Mouse (Mus musculus): ENCODE measurements around the gene Nfrkb.

The Nfrkb gene

DNA sequence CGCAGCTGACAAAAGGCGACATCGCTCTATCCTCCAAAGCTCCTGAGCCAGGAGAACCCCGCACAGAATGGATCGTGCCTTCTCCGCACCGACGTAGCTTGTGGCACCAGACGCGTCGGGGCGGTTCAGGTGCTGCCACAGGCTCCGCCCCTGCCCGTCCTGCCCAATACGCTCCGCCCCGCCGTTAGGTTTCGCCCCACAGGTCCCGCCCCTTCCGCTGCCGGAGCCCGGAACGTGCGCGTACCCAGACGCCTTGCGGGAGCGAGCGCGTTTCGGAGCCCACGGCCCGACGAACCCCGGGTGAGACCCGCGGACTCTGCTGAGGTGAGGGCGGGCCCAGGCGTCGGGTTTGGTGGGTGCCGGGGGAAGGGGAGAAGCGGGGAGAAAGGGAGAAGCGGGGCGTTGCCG lies at the start of gene Nfrkb:
Gene Nfrkb (plus strand): TSS at position 246 of the 408 bp plus-strand sequence.
- peak; percentile 91 to 94 for DNase-seq (ENCODE audit: low spot score in 2 of 2)

DNA sequence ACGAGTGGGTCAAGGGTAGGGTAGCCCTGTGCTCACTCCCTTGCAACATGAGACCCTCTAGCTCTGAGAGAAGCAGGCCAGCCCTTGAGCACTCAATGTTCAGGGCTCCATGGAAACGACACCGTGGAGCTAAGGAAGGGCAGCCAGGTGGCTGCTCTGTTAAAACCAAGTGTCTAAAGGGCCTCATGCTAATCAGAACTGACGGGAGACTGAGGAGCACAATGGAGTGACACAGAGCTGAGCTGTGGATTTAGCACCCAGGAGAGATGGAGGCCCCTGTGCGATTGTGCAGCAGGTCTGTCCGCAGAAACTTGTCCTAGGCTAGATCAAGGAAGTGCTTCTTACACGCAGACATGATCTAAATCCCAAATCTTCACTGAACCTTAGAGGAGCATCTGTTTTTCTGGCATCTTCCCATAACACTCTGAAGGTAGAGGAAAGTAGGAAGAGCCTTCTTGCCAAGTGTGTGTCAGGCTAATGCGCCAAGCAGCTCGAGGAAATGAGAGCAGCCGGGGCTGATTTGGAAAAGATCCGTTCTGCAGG lies 41.6 kb upstream of the Nfrkb start:
- no peak for DNase-seq (ENCODE audit: low spot score in 2 of 2)

DNA sequence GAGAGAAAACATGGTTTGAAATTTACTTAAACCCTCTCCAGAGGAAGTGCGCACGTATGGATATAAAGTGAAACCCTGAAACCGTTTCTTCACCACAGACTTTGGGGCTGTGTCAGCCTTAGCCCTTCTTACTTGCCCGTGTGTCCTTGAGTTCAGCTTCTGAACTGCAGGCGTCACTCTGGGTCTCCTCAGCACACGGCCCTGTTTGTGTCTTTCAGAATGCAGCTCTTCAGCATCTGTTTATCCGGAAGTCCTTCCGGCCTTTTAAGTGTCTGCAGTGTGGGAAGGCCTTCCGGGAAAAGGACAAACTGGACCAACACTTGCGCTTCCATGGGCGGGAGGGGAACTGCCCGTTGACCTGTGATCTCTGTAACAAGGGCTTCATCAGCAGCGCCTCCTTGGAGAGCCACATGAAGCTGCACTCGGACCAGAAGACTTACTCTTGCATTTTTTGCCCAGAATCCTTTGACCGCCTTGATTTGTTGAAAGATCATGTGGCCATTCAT lies 39.4 kb upstream of the Nfrkb start:
- no peak for DNase-seq (ENCODE audit: low spot score in 2 of 2)

DNA sequence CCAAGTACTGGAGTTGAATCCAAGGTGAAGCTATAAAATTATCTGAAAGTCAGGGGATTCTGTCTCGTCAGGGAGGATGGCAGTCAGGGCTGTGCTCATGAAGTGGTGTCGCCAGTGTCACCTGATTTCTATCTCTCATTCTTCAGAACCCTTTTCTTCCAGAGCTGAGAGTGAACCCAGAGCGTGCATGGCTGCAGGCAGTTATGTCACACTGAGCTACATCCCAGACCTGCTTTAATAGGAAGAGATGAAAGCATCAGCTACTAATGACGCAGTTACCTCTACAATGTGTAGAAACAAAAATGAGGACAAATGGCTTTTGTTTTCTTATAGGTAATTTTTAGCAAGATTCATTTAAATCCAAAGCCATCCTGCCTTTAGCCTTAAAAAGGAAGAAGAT lies 37.5 kb upstream of the Nfrkb start:
- no peak for DNase-seq (ENCODE audit: low spot score in 2 of 2)

DNA sequence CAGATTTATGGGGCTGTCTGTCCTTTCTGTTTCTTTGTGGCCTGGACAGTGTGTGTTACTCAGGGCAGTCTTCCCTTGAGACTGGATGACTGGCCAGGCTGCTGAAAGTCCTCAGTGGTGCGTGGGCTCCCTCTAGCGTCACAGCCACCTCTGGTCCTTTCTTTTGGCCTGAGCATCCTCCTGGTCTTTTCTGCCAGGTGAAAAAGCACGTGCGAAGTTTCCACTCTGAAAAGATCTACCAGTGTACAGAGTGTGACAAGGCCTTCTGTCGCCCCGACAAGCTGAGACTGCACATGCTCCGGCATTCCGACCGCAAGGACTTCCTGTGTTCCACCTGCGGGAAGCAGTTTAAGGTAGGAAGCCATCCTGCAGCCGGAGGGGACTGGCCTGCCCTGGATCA lies 37.1 kb upstream of the Nfrkb start:
- peak; percentile 43 to 67 for DNase-seq (ENCODE audit: low spot score in 2 of 2)

DNA sequence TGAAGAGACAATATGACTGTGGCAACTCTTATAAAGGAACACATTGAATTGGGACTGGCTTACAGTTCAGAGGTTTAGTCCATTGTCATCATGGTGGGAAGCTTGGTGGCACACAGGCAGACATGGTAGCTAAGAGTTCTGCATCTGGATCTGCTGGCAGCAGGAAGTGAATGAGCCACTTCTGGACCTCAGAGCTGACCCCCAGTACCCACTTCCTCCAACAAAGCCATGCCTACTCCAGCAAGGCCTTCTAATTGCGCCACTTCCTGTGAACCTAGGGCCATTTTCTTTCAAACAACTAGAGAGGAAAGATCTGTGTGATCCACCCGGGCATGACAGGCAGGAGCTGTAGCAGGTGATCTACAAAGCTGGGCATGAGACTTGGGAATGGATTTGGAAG lies 33.3 kb upstream of the Nfrkb start:
- DNase-seq (ENCODE audit: low spot score in 2 of 2), result no peak

DNA sequence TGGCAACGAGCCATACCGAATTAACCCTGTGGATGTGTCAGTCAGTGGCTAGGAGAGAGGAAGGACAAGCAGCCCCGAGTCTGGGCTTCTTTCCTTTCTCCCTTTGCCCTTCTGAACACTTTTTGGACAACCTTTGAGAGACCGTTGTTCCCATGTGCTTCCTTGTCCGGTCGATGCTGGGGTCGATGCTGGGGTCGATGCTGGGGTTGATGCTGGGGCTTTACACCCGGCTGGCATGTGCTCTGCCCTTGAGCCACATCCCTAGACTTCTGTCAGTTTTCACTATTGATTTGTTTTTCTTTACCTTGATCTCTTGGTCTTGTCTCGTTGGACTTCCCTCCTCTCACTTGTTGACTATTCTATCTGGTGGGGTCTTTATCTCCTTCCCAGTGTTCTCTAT lies 32.5 kb upstream of the Nfrkb start:
- DNase-seq (ENCODE audit: low spot score in 2 of 2), result no peak

DNA sequence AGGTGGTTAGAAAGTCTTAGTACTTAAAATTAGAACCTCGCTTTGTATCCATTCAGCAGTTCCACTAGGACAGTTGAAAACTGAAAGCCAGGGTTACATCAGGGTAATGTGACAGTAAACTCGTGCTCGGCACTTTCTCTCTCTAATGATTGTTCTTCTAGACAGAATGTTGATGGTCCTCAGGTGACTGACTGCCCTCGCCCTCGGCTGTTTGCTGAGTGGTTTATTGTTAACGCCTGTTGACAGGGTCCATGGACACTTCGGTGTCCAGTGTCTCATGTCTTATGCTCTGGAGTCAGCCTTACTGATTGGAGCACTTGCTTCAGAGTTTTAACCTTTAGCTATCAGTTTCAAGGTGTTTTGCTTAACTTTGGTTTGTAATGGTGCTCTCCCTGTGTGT lies 31.9 kb upstream of the Nfrkb start:
- DNase-seq (ENCODE audit: low spot score in 2 of 2), result no peak

DNA sequence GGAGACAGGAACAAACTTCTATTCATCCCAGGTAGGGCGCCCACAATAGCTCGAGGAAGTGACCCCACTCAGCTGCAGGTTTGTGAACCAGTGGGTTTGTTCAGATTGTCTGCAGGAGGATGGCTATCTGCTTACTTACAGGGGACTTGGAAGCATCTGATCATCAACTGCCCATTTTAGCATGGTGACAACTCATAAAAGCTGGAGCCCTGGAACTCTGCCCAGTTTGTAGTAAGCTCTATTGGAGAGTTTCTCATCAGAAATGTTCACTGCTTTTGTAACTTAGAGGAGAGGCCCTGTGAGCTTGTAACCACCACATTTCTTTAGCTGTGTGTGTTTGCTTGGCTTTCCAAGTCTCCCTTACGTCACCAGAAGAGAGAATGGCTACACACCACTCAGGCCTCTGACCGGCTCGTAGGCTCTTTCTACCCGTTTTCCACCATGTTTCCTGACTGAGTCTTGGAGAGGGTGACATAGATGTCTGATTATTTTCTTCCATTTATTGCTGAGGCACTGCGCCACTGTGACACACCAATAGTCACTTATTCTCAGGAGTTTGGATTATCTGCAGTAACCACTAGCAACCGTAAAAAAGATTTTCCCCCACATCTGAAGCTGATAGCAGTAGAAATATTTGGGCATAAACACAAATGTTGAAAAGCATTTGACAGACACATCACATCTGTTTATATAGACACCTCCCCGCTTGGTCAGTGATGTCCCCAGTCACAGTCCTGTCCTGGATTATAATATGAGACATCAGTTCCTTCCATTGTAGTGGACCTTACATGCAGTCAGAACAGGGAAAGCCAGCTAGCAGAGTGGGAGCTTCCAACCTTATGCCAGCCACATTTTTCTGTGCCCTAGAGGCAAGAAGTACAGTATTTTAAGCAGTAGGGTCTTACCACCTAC lies 22.0 kb upstream of the Nfrkb start:
- no peak for DNase-seq (ENCODE audit: low spot score in 2 of 2)

DNA sequence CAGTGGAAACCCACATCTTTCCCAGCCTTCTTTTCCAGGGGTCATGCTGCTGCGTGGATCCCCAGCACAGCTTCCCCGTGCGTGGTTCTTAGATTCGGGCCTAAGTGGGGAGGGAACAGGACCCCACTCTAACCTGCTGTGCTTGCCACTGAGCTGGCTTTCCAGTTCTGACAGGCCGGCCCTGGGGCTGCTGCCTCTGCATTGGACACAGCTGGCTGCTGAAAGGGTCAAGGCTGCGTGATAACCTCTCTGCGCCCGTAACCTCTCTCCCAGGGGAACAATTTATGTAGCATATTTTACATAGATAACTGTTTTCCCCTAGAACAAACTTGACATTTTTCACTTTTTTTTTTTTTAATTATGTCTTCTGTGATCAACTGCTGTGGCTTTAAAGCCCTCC lies 20.9 kb upstream of the Nfrkb start:
- DNase-seq (ENCODE audit: low spot score in 2 of 2), result no peak

DNA sequence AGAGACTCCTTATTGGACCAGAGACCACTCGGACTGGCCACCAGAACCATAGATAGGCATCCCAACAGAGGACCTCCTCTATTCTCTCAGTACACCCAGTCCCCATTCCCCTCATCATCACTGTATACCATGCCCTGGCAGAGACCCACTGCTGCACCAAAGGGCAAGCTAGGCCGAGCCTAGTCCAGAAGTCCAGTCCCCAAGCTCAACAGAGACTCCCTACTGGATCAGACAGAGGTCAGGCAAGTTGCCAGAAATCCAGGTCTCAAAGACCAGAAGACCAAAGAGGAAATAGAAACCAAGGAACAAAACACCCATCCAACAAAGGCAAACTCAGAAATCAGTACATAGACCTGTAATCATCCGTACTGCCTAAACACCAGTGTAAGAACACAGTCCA lies 14.3 kb upstream of the Nfrkb start:
- no peak for DNase-seq (ENCODE audit: low spot score in 2 of 2)

DNA sequence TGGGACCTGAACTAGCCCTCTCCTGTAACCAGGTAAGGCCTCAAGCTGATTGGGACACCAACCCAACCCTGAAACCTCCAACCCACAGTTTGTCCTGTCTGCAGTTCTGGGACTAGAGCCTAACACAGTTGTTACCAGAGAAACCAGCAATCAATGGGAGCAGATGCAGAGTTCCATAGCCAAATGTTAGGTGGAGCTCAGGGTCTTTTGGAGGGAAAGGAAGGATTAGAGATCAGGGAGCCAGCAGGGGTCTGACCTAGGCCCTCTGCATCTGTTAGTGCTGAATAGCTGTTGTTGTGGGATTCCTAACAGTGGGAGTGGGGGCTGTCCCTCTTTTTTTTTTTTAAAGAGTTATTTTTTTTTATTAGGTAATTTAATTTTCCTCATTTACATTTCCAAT lies 9.3 kb upstream of the Nfrkb start:
- DNase-seq (ENCODE audit: low spot score in 2 of 2), result no peak

DNA sequence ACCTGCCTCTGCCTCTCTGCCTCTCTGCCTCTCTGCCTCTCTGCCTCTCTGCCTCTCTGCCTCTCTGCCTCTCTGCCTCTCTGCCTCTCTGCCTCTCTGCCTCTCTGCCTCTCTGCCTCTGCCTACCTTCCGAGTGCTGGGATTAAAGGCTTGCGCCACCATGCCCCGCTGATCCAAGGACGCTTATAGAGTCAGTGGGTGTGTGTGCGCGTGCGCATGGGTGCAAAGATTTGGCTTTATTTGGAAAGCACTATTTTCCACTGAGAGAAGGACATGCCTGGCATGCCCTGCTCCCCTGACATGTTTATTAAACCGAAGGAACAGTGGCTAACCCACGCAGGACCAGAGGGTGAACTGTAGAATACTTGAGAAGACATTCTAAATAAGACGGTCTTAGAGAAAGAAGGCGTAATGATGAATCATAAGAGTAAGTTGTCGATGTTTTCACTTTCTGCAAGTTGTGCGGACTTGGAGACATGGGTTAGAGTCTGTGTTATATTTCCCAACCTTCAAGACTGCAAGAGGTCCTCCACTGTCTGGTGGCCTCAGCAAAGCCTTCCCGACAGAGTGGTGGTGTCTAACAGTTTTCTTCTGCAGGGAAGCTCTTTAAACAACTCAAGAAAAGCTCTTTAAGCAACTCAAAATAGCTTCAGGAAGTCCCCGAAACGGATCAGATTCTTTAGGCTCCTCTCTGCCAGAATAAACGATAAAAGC lies 1.0 kb upstream of the Nfrkb start:
- no peak for DNase-seq (ENCODE audit: low spot score in 2 of 2)

DNA sequence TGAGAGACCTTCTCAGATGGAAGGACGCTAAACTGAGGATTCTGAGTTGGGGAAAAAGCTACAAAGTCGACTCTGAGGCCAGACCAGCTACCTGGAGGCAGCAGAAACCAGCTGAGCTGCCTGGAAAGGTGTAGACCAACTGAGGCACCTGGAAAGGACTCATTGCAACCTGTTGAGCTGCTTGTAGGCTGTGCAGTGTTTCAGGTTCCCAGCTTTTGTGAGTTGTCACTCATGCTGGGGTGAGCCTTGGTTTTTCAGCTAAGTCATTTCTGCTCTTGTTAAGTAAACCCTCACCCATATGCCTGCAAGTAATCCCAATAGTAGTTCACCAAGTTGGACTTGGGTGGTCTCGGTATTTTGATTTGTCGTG lies 507 bp upstream of the Nfrkb start:
- peak in 1 of 2 experiments; percentile 16 for DNase-seq (ENCODE audit: low spot score in 2 of 2)

DNA sequence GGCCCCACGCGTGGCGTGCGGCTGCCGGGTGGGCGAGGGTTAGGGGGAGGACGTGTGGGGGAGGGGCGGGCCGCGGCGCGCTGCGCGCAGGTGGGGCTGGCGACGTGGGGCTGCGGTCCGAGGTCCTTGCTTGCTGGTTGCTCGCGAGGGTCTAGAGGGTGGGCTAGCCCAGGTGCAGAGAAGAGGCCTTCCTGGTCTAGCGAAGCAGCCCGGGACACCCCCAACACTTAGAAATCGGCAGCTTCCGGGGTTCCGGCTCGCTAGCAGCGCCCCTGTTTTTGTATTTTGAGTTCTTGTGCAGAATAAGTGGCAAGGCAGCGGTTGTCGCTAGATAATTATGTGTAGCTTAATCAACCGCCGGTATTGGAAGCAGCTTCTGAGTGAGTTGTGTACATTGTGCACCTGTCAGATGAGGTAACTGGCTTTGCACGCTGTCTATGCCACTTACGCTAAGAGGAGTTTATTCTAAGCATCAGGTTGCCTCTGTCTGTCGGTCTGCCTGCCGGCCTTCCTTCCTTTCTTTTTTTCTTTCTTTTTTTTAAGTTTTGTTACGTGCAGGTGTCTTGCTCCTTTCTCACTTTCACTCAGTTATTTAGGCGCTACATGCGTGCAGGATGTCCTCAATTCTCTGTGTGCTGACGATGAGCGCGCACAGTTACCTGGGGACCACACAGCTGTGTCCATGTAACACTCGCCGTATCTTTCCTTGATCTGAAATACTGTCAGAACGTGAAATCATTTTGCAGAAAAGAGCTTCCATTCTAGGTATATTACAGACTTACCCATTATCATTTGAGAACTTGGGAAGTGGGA lies 582 bp downstream of the Nfrkb start:
- peak in 1 of 2 experiments; percentile 14 for DNase-seq (ENCODE audit: low spot score in 2 of 2)

DNA sequence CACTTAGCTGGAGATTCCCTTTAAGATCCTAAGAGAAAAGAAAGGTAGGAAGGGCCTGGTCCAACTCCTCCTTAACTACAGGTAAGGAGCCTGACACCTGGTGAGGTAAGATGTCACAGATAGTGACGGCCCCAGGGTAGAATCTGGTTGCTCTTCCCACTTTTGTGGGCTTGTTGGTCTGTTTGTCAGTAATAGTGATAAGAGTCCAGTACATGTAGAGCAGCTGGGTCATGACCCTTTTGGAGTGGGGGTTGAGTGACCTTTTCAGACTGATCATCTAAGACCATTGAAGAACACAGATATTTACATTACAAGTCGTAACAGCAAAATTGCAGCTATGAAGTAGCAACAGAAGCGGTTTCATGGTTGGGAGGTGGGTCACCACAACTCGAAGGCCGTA lies 1.2 kb downstream of the Nfrkb start:
- no peak for DNase-seq (ENCODE audit: low spot score in 2 of 2)

DNA sequence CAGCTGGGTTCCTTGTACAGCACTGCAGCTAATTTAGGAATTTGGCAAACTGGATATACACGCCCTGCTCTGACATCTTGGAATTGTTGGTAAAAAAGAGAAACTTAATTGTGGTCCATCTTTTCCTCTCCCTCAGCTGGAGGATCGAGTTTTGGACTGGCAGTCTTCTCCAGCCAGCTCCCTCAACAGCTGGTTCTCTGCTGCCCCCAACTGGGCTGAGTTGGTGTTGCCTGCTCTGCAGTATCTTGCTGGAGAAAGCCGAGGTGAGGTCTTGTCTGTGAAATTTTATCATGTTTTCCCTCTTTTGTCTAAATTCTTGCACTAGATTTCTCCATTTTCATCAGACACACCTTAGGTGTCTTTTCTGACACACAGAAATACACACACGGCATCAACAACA lies 14.4 kb downstream of the Nfrkb start:
- DNase-seq (ENCODE audit: low spot score in 2 of 2), result peak; percentile 41 to 73

DNA sequence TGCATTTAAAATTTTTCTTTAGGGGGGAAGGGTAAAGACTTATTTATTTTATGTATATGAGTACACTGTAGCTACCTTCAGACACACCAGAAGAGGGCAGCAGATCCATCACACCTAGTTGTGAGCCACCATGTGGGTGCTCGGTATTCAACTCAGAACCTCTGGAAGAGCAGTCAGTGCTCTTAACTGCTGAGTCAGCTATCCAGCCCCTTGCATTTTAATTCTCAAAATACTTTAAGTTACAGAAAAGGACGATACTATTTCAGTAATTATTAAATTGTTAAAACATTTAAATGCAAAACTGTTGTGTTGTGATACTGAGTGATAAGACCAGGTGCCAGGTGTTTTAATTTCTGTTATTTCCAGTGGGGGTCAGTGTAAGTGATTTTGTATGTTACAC lies 18.3 kb downstream of the Nfrkb start:
- no peak for DNase-seq (ENCODE audit: low spot score in 2 of 2)

DNA sequence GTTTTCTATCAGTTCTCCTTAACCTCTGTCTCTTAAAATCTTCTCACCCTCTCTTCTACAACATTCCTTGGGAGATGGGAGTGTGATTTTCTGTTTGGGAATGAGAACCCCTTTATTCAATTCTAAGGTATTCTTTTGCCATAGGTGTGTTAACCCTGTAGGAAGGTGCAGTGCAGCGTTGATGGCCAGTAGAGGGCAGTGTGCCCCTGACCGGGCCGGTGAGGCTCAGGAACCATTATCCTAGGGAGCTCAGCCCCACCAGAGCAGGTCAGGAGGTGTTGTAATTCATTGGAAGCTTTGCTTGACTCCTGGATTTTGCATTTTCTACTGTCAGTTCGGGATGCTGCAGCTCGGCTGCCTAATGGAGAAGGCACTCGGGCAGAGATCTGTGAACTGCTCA lies 19.2 kb downstream of the Nfrkb start:
- peak; percentile 33 to 35 for DNase-seq (ENCODE audit: low spot score in 2 of 2)

DNA sequence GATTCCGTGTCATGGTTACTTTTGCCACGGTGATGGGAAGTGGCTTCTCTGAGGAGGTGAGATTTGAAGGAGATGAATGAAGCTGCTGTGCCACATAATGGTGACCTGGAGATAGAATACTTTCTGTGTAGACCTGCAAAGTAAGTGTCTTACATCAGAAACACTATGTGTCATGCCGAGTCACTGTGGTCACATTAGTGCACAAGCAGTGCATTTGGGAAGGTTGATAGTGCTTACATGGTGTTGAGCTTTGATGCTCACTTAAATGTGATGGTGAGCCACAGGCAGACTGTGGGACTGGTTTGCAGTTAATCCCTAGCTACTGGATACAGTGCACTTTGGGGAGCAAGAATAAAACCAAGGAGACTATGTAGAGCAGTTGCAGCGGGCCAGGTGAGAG lies 26.2 kb downstream of the Nfrkb start:
- no peak for DNase-seq (ENCODE audit: low spot score in 2 of 2)

DNA sequence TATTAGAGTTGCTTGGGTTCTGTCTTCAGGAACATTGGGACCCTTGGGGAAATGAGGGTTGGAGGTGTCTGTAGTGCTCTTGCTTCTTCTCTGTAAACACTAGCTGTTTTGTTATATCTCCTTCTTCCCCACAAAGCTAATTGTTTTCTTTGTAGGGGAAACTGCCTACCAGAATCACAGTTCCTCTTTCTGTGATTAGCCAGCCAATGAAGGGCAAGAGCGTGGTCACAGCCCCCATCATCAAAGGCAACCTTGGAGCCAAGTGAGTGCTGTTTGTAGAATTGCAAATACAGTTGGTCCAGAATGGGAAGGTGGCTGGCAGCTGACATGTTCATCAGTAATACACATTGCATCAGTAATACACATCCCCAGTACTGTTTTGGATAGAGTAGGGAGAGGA lies 32.8 kb downstream of the Nfrkb start:
- DNase-seq (ENCODE audit: low spot score in 2 of 2), result no peak

DNA sequence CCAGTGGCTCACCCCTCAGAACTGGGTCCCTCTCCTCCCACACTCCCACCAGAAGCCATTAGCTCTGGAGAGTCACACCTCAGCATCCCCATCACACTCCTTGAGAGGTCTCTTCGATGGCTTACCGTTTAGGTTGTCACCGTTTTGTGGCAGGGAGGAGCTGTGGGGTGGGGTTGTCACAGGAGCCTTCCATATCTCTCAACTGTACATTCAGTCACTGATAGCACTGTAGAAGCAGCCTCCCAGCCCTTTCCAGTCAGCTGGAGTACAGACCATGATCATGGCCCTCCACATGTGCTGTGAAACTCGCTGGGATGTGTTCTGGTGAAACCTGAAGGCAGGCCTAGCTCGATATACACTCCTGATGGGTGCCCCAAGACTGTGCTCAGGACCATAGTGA lies 36.2 kb downstream of the Nfrkb start:
- DNase-seq (ENCODE audit: low spot score in 2 of 2), result no peak

All from urinary bladder, adult 18-20 months (tissue).